Mouse (Mus musculus) B cell, adult 62 days (primary cell): ENCODE data around the gene Olfr1109. TPM values are rescaled to one million over a fixed set of nuclear protein-coding genes. Genes with fewer than 3 reads are reported as not detected.

Source experiments
- total RNA-seq: library from RNA; stranded (reverse); gene quantifications from 4 replicates; pipeline ENCODE4 v1.2.4, GENCODE M21; 2023

Gene Olfr1109
- total RNA-seq, result not detected in 4 replicates

DNA sequence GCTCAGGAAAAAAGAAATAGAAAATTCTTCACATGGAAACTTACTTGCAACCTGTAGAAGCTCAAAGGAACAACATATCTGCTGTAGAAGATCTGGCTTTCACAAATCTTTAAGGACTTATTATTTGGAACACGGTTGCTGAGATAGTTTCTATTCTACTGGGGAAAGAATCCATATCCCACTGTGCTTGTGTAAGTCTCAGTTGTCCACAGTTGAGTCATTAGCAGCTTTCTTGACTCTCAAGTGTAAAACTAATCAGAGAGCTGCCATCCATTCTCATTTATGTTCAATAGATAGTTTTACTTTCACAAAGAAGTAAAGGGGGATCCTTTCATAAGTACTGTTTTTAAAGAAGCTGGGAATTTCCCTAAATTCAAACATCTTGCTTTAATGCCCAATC is at the start of gene Olfr1109:
Gene Olfr1109 (minus strand): TSS at position 101 of the 400 bp plus-strand sequence.

DNA sequence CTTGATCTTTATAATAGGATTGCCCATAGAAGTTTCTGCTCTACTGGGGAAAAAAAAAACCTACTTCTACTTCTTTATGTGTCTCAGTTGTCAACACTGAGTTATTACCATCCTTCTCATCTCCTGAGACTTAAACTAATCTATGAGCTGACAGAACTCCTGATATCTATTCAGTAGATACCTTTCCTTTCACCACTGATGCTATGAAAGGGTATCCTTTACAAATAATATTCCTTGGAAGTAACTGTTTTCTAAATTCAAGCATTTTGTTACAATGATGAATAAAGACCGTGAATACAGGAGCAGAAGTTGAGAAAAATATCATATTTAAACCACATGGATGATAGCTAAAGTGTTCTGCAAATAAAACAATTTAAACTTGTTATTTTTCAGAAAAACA is 44.4 kb upstream of the Olfr1109 start, which contains the start of gene Olfr1110:
Gene Olfr1110 (minus strand): TSS at position 101 of the 400 bp plus-strand sequence.

DNA sequence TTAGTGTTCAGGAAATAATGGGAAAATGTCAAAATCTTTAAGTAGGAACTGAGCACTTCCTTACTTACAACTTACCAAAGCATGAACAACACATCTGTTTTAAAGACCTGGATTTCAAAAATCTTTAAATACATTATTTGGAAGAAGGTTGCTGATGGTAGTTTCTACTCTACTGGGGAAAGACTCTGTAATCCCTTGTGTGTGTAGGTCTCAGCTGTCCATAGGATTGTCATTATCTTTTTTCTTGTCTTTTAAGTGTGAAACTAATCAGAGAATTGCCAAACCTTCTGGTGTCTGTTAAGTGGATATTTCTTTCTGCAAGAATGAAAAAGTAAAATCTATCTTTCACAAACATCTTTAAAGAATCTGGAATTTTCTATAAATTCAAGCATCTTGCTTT is 18.7 kb upstream of the Olfr1109 start, which contains the start of gene Olfr259:
Gene Olfr259 (minus strand): TSS at position 101 of the 400 bp plus-strand sequence.

DNA sequence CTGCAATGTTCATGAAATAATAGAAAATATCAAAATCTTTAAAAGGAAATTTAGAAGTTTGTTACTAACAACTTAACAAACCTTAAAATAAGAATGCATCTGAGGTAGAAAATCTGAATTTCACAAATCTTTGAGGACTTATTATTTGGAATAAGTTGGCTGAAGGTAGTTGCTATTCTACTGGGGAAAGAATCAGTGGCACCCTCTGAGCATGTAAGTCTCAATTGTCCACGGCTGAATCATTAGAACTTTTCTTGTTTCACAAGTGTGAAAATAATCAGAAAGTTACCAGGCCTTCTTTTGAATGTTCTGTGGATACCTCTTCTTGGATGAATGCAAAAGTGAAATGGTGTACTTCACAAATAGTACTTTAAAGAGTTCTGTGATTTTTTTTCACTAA is 20.1 kb downstream of the Olfr1109 start, which contains the start of gene Olfr1107:
Gene Olfr1107 (minus strand): TSS at position 101 of the 400 bp plus-strand sequence.

DNA sequence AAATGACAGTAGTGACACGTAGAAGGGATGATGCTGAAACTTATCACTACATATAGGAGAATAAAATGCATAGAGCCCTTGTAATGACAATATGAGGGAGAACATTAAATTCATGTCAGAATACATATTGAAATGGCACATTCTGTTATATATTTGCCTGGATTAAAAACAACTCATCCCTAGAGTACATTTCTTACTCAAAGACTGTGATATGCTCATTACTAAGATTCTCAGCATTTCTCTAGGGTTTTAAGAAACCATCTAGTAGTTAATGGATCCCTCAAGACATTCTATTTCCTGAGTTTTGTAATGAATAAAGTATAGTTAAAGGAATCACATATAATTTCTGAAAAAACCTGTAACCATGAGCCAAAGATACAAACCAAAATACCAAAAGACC is 43.6 kb downstream of the Olfr1109 start, which contains the start of gene Olfr1106:
Gene Olfr1106 (minus strand): TSS at position 101 of the 400 bp plus-strand sequence.

Other genes starting within 250 kb of the Olfr1109 start
- not detected in 4 replicates for gene Olfr1095, start 244.3 kb downstream of the Olfr1109 start, total RNA-seq
- not detected in 4 replicates for gene Gm13723, start 221.2 kb downstream of the Olfr1109 start, total RNA-seq
- gene Olfr1097, start 203.8 kb downstream of the Olfr1109 start, total RNA-seq, result not detected in 4 replicates
- not detected in 4 replicates for gene Olfr1098, start 171.5 kb downstream of the Olfr1109 start, total RNA-seq
- gene Olfr1099, start 135.3 kb downstream of the Olfr1109 start, total RNA-seq, result not detected in 4 replicates
- not detected in 4 replicates for gene Olfr1100, start 116.1 kb downstream of the Olfr1109 start, total RNA-seq
- gene Olfr1101, start 104.8 kb downstream of the Olfr1109 start, total RNA-seq, result not detected in 4 replicates
- not detected in 4 replicates for gene Olfr1102, start 97.6 kb downstream of the Olfr1109 start, total RNA-seq
- gene Olfr1104, start 68.9 kb downstream of the Olfr1109 start, total RNA-seq, result not detected in 4 replicates
- not detected in 4 replicates for gene Olfr1105, start 59.5 kb downstream of the Olfr1109 start, total RNA-seq
- gene Olfr1106, start 43.7 kb downstream of the Olfr1109 start, total RNA-seq, result not detected in 4 replicates
- not detected in 4 replicates for gene Olfr1107, start 20.2 kb downstream of the Olfr1109 start, total RNA-seq
- not detected in 4 replicates for gene Olfr259, start 18.6 kb upstream of the Olfr1109 start, total RNA-seq
- not detected in 4 replicates for gene Olfr1110, start 44.3 kb upstream of the Olfr1109 start, total RNA-seq
- gene Olfr1111, start 56.6 kb upstream of the Olfr1109 start, total RNA-seq, result not detected in 4 replicates
- not detected in 4 replicates for gene Olfr1112, start 91.8 kb upstream of the Olfr1109 start, total RNA-seq
- gene Olfr1113, start 113.0 kb upstream of the Olfr1109 start, total RNA-seq, result not detected in 4 replicates
- gene Olfr1115, start 152.0 kb upstream of the Olfr1109 start, total RNA-seq, result not detected in 4 replicates
- gene Olfr1116, start 171.5 kb upstream of the Olfr1109 start, total RNA-seq, result not detected in 4 replicates
- not detected in 4 replicates for gene Olfr1118, start 211.6 kb upstream of the Olfr1109 start, total RNA-seq